Mouse (Mus musculus): Measurements from ENCODE around the gene Hoxa6. TPM values are rescaled to one million over a fixed set of nuclear protein-coding genes. Genes with fewer than 3 reads are reported as not detected.

The Hoxa6 gene
- polyA plus RNA-seq, 1 experiment from 2014 or later = 0.95 TPM

GRCm38 (mm10) chr6:52241001-52241621 lies 32.6 kb upstream of the Hoxa6 start:
- no peak overlapping the region for H3K27ac ChIP-seq (ENCODE audit: low read length)
- no peak for ATAC-seq

GRCm38 (mm10) chr6:52240389-52241000 lies 32.0 kb upstream of the Hoxa6 start, which contains the start of gene Hoxa10:
Gene Hoxa10, minus strand, starts transcription at chr6:52240854.
- Histone ChIP-seq H3K27ac (ENCODE audit: low read length) (no peak within 1 kb of the TSS), H3K4me3 (ENCODE audit: low read depth, low read length) (no peak within 1 kb of the TSS), H3K4me2 (replicated peaks; ENCODE audit: low read depth, low read length) (0 out of 2 replicates have a peak within 1 kb of the TSS, but pooled peaks have one; percentile 17), H3K27me3 (replicated peaks; ENCODE audit: insufficient read depth, low read length) (peaks cover 98% of the 10 kb centered on the region), H3K4me1 (ENCODE audit: insufficient read depth, low read depth, low read length) (no peaks in the 10 kb centered on the region; the same call in 1 of the 2 replicates), H3K9ac (replicated peaks; ENCODE audit: low read depth) (no peak within 1 kb of the TSS), H3K36me3 (ENCODE audit: insufficient read depth, low read length) (no peaks in the 10 kb centered on the region), H3K9me3 (ENCODE audit: low read length) (no peaks in the 10 kb centered on the region)
- ATAC-seq = peak; percentile 79
- TF ChIP-seq CTCF (IDR thresholded peaks at IDR 0.05) (peak; percentile 81), EP300 (IDR thresholded peaks at IDR 0.05) (no peak)
- peak; percentile 81 for DNase-seq (ENCODE audit: low spot score)
- WGBS = 2% methylated on average over 35 of the region's 35 CpGs

More at GRCm38 (mm10) chr6:52241001-52241621, 32.6 kb upstream of the Hoxa6 start:
- WGBS = 9% methylated on average over 9 of the region's 9 CpGs
- H3K27me3 ChIP-seq (replicated peaks; ENCODE audit: insufficient read depth, low read length) = peaks cover 98% of the 10 kb centered on the region
- H3K9ac ChIP-seq (replicated peaks; ENCODE audit: low read depth) = no peak overlapping the region
- H3K9me3 ChIP-seq (ENCODE audit: low read length) = no peaks in the 10 kb centered on the region
- no peaks in the 10 kb centered on the region for H3K36me3 ChIP-seq (ENCODE audit: insufficient read depth, low read length)
- DNase-seq (ENCODE audit: low spot score) = no peak
- H3K4me1 ChIP-seq (ENCODE audit: insufficient read depth, low read depth, low read length) = no peaks in the 10 kb centered on the region; the same call in 1 of the 2 replicates
- H3K4me3 ChIP-seq (ENCODE audit: low read depth, low read length) = no peak overlapping the region
- H3K4me2 ChIP-seq (replicated peaks; ENCODE audit: low read depth, low read length) = no peak overlapping the region
- TF ChIP-seq EP300 (IDR thresholded peaks at IDR 0.05) = no peak
- TF ChIP-seq CTCF (IDR thresholded peaks at IDR 0.05) = no peak

GRCm38 (mm10) chr6:52239625-52240388 lies 31.3 kb upstream of the Hoxa6 start:
- peaks cover 98% of the 10 kb centered on the region for H3K27me3 ChIP-seq (replicated peaks; ENCODE audit: insufficient read depth, low read length)

GRCm38 (mm10) chr6:52238976-52239375 lies 30.5 kb upstream of the Hoxa6 start:
- no peak for TF ChIP-seq CTCF (IDR thresholded peaks at IDR 0.05)
- no peak for TF ChIP-seq EP300 (IDR thresholded peaks at IDR 0.05)
- Histone ChIP-seq H3K27ac (ENCODE audit: low read length) (no peak overlapping the region), H3K27me3 (replicated peaks; ENCODE audit: insufficient read depth, low read length) (peaks cover 98% of the 10 kb centered on the region), H3K4me2 (replicated peaks; ENCODE audit: low read depth, low read length) (no peak overlapping the region), H3K9ac (replicated peaks; ENCODE audit: low read depth) (no peak overlapping the region), H3K4me1 (ENCODE audit: insufficient read depth, low read depth, low read length) (no peaks in the 10 kb centered on the region; the same call in 1 of the 2 replicates), H3K9me3 (ENCODE audit: low read length) (no peaks in the 10 kb centered on the region), H3K36me3 (ENCODE audit: insufficient read depth, low read length) (no peaks in the 10 kb centered on the region), H3K4me3 (ENCODE audit: low read depth, low read length) (no peak overlapping the region)
- no peak for ATAC-seq
- no peak for DNase-seq (ENCODE audit: low spot score)
- 7% methylated on average over 7 of the region's 7 CpGs for WGBS

More at GRCm38 (mm10) chr6:52239625-52240388, 31.3 kb upstream of the Hoxa6 start:
- WGBS = 3% methylated on average over 30 of the region's 30 CpGs
- DNase-seq (ENCODE audit: low spot score) (no peak), ATAC-seq (no peak)
- Histone ChIP-seq H3K9me3 (ENCODE audit: low read length) (no peaks in the 10 kb centered on the region), H3K4me1 (ENCODE audit: insufficient read depth, low read depth, low read length) (no peaks in the 10 kb centered on the region; the same call in 1 of the 2 replicates), H3K9ac (replicated peaks; ENCODE audit: low read depth) (no peak overlapping the region), H3K36me3 (ENCODE audit: insufficient read depth, low read length) (no peaks in the 10 kb centered on the region), H3K27ac (ENCODE audit: low read length) (no peak overlapping the region), H3K4me3 (ENCODE audit: low read depth, low read length) (no peak overlapping the region), H3K4me2 (replicated peaks; ENCODE audit: low read depth, low read length) (0 out of 2 replicates have a peak overlapping the region, but pooled peaks have one; percentile 17)
- TF ChIP-seq CTCF (IDR thresholded peaks at IDR 0.05) (no peak), EP300 (IDR thresholded peaks at IDR 0.05) (no peak)

- DNase-seq (ENCODE audit: low spot score) = no peak
- H3K4me1 ChIP-seq (ENCODE audit: insufficient read depth, low read depth, low read length) = no peaks in the 10 kb centered on the region; the same call in 1 of the 2 replicates
- no peaks in the 10 kb centered on the region for H3K9me3 ChIP-seq (ENCODE audit: low read length)
- 3% methylated on average over 7 of the region's 7 CpGs for WGBS
- H3K9ac ChIP-seq (replicated peaks; ENCODE audit: low read depth) = no peak overlapping the region
- H3K4me2 ChIP-seq (replicated peaks; ENCODE audit: low read depth, low read length) = no peak overlapping the region
- H3K4me3 ChIP-seq (ENCODE audit: low read depth, low read length) = no peak overlapping the region
- no peak for ATAC-seq
- peaks cover 98% of the 10 kb centered on the region for H3K27me3 ChIP-seq (replicated peaks; ENCODE audit: insufficient read depth, low read length)
- TF ChIP-seq CTCF (IDR thresholded peaks at IDR 0.05) (no peak), EP300 (IDR thresholded peaks at IDR 0.05) (no peak)
- H3K27ac ChIP-seq (ENCODE audit: low read length) = no peak overlapping the region
- H3K36me3 ChIP-seq (ENCODE audit: insufficient read depth, low read length) = no peaks in the 10 kb centered on the region
Observed at GRCm38 (mm10) chr6:52238155-52238545, 29.6 kb upstream of the Hoxa6 start.
